Mouse (Mus musculus) neural tube, embryonic 12.5 days (tissue): ENCODE measurements around the gene Chaf1a. TPM values are rescaled to one million over a fixed set of nuclear protein-coding genes. Genes with fewer than 3 reads are reported as not detected.
A peak's percentile ranks its signal among the peaks of the same experiment; 100 is the strongest.

Experiments used
- ATAC-seq: fragments of 200-750 bp; cut with Nextera tagmentation; 2 replicates; pipeline ENCODE4 v1.8.0; 2017; ENCODE audit warnings: low read depth, mild to moderate bottlenecking, moderate TSS enrichment, moderate library complexity; ENCODE audit not compliant: low FRiP score
- H3K27ac ChIP-seq: fragments of 300-500 bp; sonication (generic); 2 replicates; pipeline ENCODE4 v1.5.1; 2016
- H3K27me3 ChIP-seq: fragments of 300-500 bp; sonication (generic); replicated peaks from 2 replicates; pipeline ENCODE4 v1.6.1; 2016; ENCODE audit warnings: mild to moderate bottlenecking
- H3K36me3 ChIP-seq: fragments of 300-500 bp; sonication (generic); 2 replicates; pipeline ENCODE4 v1.6.1; 2016; ENCODE audit warnings: mild to moderate bottlenecking
- H3K4me1 ChIP-seq: fragments of 300-500 bp; sonication (generic); 2 replicates; pipeline ENCODE4 v1.6.1; 2016
- H3K4me2 ChIP-seq: fragments of 300-500 bp; sonication (generic); replicated peaks from 2 replicates; pipeline ENCODE4 v1.6.1; 2016; ENCODE audit warnings: mild to moderate bottlenecking
- H3K4me3 ChIP-seq: fragments of 300-500 bp; sonication (generic); 2 replicates; pipeline ENCODE4 v1.5.1; 2016
- H3K9ac ChIP-seq: fragments of 300-500 bp; sonication (generic); 2 replicates; pipeline ENCODE4 v1.6.1; 2016; ENCODE audit warnings: mild to moderate bottlenecking
- H3K9me3 ChIP-seq: fragments of 300-500 bp; sonication (generic); 2 replicates; pipeline ENCODE4 v1.6.1; 2016; ENCODE audit warnings: mild to moderate bottlenecking
- WGBS: fragments of 180-500 bp; shearing (Covaris S2); methylation state at CpG from one replicate; pipeline ENCODE4 v1.1.7; 2016; 5-methylcytosine and 5-hydroxymethylcytosine counted together
- polyA plus RNA-seq: library from polyadenylated mRNA; unstranded; fragments of >200 nt; fragmentation: Nextera tagmentation; extraction: Ambion mirVana; gene quantifications from 2 replicates; pipeline ENCODE4 v1.2.1, GENCODE M21; 2016

The Chaf1a gene
- polyA plus RNA-seq, 1 experiment from 2014 or later, result 25.3 TPM

DNA sequence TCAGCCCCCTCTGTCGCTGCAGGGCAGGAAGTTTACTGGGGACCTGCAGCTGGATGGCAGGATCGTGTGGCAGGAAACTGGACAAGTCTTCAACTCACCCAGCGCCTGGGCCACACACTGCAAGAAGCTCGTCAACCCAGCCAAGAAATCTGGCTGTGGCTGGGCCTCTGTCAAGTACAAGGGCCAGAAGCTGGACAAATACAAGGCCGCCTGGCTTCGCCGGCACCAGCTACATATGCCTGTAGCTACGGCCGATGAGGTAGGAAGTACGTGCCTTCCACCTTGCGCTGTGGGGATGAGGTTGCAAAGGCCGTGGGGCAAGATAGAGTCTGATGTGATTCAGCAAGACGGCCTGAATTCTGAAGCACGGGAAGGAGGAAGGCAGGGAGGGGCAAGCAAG is 30.0 kb upstream of the Chaf1a start:
- Histone ChIP-seq H3K4me2 (peak overlapping the region; percentile 93), H3K9me3 (no peaks in the 10 kb centered on the region), H3K36me3 (peaks cover 39% of the 10 kb centered on the region), H3K27ac (no peak overlapping the region), H3K4me3 (peak overlapping the region; percentile 68), H3K4me1 (peaks cover 24% of the 10 kb centered on the region), H3K9ac (peak overlapping the region; percentile 73), H3K27me3 (no peaks in the 10 kb centered on the region)
- no peak for ATAC-seq
- whole genome bisulfite sequencing, result 72% methylated on average over 14 of the region's 14 CpGs

DNA sequence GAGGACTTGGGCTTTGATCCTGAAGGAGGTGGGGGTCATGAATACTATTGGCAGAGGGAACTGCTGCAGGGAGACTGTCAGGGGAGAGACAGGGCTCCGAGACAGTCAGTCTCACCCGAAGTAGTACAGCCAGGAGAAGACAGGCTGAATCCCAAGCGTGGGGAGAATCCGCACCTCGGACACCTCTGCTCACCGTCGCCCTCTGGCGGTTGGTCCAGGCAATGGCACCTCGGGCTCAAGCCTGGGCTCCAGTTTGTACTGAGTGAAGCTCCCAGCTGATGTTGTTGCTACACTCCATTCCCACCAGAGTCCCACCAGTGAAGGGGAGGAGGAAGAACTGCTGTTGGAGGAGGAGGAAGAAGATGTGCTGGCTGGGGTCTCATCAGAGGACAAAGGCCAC is 29.6 kb upstream of the Chaf1a start:
- Histone ChIP-seq H3K4me2 (peak overlapping the region; percentile 93), H3K27ac (no peak overlapping the region), H3K4me1 (peaks cover 24% of the 10 kb centered on the region), H3K27me3 (no peaks in the 10 kb centered on the region), H3K9me3 (no peaks in the 10 kb centered on the region), H3K36me3 (peaks cover 43% of the 10 kb centered on the region), H3K4me3 (0 out of 2 replicates have a peak overlapping the region, but pooled peaks have one; percentile 68), H3K9ac (peak overlapping the region; percentile 73)
- ATAC-seq, result no peak
- 10% methylated on average over 9 of the region's 9 CpGs for WGBS

GRCm38 (mm10) chr17:56011441-56011840 is 28.8 kb upstream of the Chaf1a start:
- 87% methylated on average over 7 of the region's 7 CpGs for WGBS

GRCm38 (mm10) chr17:56015293-56015692 is 24.9 kb upstream of the Chaf1a start:
- no peaks in the 10 kb centered on the region for H3K27me3 ChIP-seq
- H3K9me3 ChIP-seq, result no peaks in the 10 kb centered on the region
- 96% methylated on average over 9 of the region's 9 CpGs for WGBS
- H3K4me1 ChIP-seq, result peaks cover 12% of the 10 kb centered on the region
- no peak overlapping the region for H3K9ac ChIP-seq
- H3K27ac ChIP-seq, result no peak overlapping the region
- no peak for ATAC-seq
- peaks cover 87% of the 10 kb centered on the region for H3K36me3 ChIP-seq
- no peak overlapping the region for H3K4me3 ChIP-seq
- H3K4me2 ChIP-seq, result no peak overlapping the region

More at GRCm38 (mm10) chr17:56011441-56011840, 28.8 kb upstream of the Chaf1a start:
- Histone ChIP-seq H3K9ac (peak overlapping the region; percentile 5; the same call in 1 of the 2 replicates), H3K4me2 (peak overlapping the region; percentile 93), H3K27ac (no peak overlapping the region), H3K27me3 (no peaks in the 10 kb centered on the region), H3K4me1 (peaks cover 24% of the 10 kb centered on the region), H3K9me3 (no peaks in the 10 kb centered on the region), H3K4me3 (no peak overlapping the region), H3K36me3 (peaks cover 51% of the 10 kb centered on the region)
- no peak for ATAC-seq

DNA sequence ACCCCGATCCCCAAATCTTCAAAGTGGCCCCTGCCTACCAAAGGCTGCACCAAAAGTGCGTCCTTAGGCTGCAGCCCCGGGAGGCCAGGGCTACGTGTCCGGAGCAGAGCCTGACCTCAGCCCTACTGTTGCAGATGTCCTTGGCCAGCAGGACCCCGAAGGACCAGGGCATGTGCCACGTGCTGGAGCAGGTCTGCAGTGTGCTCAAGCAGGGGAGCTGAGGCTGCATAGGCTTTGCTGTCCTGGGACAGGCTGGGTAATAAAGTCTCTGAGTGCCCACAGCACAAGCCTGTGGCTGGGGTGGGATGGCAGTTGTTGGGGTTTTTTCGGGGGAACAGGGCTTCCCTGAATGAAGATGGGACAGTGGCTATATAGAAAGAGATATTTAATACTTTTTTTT is 23.9 kb upstream of the Chaf1a start:
- H3K27ac ChIP-seq, result no peak overlapping the region
- ATAC-seq, result no peak
- peaks cover 1% of the 10 kb centered on the region; the same call in 1 of the 2 replicates for H3K4me1 ChIP-seq
- WGBS, result 84% methylated on average over 8 of the region's 8 CpGs
- H3K4me3 ChIP-seq, result no peak overlapping the region
- H3K9ac ChIP-seq, result no peak overlapping the region
- no peaks in the 10 kb centered on the region for H3K9me3 ChIP-seq
- no peaks in the 10 kb centered on the region for H3K27me3 ChIP-seq
- no peak overlapping the region for H3K4me2 ChIP-seq
- peaks cover 82% of the 10 kb centered on the region for H3K36me3 ChIP-seq

GRCm38 (mm10) chr17:56016793-56017785 is 23.1 kb upstream of the Chaf1a start:
- Histone ChIP-seq H3K4me2 (no peak overlapping the region), H3K4me1 (no peaks in the 10 kb centered on the region), H3K4me3 (no peak overlapping the region), H3K9me3 (no peaks in the 10 kb centered on the region), H3K9ac (no peak overlapping the region), H3K36me3 (peaks cover 75% of the 10 kb centered on the region), H3K27me3 (no peaks in the 10 kb centered on the region), H3K27ac (no peak overlapping the region)
- ATAC-seq, result no peak
- 84% methylated on average over 15 of the region's 15 CpGs for WGBS

DNA sequence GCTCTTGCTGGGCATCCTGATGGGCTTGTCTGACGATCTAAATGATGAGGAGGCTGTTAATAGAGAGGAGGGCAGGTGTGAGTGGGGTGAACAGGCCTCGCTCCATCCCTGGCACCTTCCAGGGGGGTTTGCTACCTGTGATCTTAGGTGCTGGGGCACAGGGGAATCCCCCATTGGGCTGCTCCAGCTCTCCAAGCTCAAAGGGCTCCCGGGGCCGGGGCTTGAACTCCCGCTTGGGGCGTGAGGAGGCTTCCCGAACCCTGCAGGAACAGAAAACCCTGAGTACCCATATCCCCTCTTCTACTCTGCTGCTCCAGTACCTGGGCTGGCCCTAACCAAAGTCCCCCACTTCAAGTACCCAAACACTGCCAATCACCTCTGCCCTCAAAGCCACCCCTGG is 22.4 kb upstream of the Chaf1a start:
- Histone ChIP-seq H3K27me3 (no peaks in the 10 kb centered on the region), H3K27ac (no peak overlapping the region), H3K4me3 (no peak overlapping the region), H3K9me3 (no peaks in the 10 kb centered on the region), H3K9ac (no peak overlapping the region), H3K4me2 (no peak overlapping the region), H3K4me1 (peaks cover 7% of the 10 kb centered on the region; the same call in 1 of the 2 replicates), H3K36me3 (peaks cover 69% of the 10 kb centered on the region)
- 90% methylated on average over 7 of the region's 7 CpGs for WGBS
- no peak for ATAC-seq

GRCm38 (mm10) chr17:56018347-56019131 is 21.7 kb upstream of the Chaf1a start:
- 0 out of 2 replicates have a peak, but pooled peaks have one; percentile 22 for ATAC-seq
- Histone ChIP-seq H3K9me3 (no peaks in the 10 kb centered on the region), H3K27me3 (no peaks in the 10 kb centered on the region), H3K4me2 (no peak overlapping the region), H3K36me3 (peaks cover 65% of the 10 kb centered on the region), H3K9ac (no peak overlapping the region), H3K4me1 (peaks cover 14% of the 10 kb centered on the region; the same call in 1 of the 2 replicates), H3K27ac (no peak overlapping the region), H3K4me3 (no peak overlapping the region)
- 78% methylated on average over 20 of the region's 20 CpGs for WGBS

DNA sequence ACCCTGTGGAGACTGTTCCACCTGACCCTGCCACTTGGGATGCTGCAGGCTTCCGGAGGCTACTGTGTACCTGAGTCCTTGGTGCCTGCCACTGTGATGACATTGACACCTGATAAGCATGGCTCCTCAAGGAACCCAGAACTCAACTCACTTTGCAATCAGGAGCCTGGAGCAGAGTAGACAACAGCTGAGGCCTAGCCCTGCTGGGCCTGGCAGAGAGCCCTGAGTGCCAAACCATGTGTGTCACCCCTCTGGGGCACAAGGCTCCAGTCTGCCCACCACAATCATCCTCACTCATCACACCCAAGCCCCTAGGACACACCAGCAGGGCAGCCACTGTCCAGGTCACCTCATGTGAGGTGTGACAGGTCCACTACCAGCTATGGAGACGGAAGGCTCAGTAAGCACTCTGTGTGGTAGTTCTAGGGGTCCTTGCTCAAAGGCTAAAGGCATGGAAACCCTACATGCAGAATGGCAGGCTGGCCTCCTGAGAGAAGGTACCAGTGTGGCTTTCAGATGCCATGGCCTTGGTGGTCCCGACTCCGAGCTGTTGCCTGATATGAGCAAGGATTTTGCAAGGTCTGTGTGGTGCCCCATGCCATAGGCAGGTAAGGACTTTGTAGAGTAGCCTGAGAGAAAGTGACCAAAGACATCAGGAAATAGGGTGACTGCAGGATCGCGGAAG is 19.7 kb upstream of the Chaf1a start:
- H3K36me3 ChIP-seq, result peaks cover 56% of the 10 kb centered on the region
- no peak overlapping the region for H3K4me2 ChIP-seq
- no peaks in the 10 kb centered on the region for H3K9me3 ChIP-seq
- H3K9ac ChIP-seq, result no peak overlapping the region
- WGBS, result 91% methylated on average over 6 of the region's 6 CpGs
- H3K27me3 ChIP-seq, result no peaks in the 10 kb centered on the region
- H3K4me3 ChIP-seq, result no peak overlapping the region
- H3K27ac ChIP-seq, result no peak overlapping the region
- ATAC-seq, result no peak
- peaks cover 14% of the 10 kb centered on the region; the same call in 1 of the 2 replicates for H3K4me1 ChIP-seq

- H3K9me3 ChIP-seq, result no peaks in the 10 kb centered on the region
- peaks cover 14% of the 10 kb centered on the region; the same call in 1 of the 2 replicates for H3K4me1 ChIP-seq
- H3K9ac ChIP-seq, result no peak overlapping the region
- 92% methylated on average over 4 of the region's 4 CpGs for WGBS
- H3K4me2 ChIP-seq, result no peak overlapping the region
- H3K27me3 ChIP-seq, result no peaks in the 10 kb centered on the region
- ATAC-seq, result no peak
- no peak overlapping the region for H3K27ac ChIP-seq
- peaks cover 48% of the 10 kb centered on the region for H3K36me3 ChIP-seq
- no peak overlapping the region for H3K4me3 ChIP-seq
These were observed 18.9 kb upstream of the Chaf1a start for GRCm38 (mm10) chr17:56021161-56021910.
